Mouse (Mus musculus): ENCODE measurements around the gene Slc7a11.

The Slc7a11 gene

DNA sequence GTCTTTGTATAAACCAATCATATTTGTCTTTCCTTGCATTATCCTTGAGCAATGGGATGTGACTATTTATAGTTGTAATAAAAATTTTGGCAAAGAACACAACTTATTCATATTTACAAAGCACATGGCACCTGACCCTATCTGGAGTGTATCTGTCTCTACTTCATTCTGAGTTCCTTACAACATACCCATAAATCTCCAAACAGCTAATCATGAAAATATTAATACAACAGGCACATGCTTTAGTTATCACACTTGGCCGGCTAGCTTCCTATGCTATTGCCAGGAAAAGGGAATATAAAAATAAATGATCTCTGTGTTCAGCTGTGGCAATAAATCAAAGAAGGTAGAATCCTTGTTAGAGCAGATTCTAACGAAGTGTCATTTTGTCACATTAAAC, 257.5 kb downstream of the Slc7a11 start:
- DNase-seq (ENCODE audit: low spot score in 2 of 2) = no peak

DNA sequence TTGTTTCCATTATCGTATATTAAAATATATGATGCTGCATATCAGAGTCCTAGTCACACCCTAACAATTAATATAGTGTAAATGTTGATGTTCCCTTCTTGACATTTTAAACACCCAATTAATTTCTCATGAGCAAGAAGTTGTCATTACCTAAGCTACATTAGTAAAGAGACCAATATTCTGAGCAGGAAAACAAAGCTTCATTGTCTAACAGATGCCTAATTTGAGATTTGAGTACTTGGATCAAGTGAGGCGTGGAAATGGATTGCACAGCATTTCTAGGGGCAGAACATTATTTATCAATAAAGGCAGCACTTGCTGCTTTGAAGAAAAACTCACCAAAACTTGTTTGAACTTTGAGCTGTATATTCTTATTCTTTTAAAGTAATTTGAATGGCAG, 282.7 kb downstream of the Slc7a11 start:
- no peak for DNase-seq (ENCODE audit: low spot score in 2 of 2)

DNA sequence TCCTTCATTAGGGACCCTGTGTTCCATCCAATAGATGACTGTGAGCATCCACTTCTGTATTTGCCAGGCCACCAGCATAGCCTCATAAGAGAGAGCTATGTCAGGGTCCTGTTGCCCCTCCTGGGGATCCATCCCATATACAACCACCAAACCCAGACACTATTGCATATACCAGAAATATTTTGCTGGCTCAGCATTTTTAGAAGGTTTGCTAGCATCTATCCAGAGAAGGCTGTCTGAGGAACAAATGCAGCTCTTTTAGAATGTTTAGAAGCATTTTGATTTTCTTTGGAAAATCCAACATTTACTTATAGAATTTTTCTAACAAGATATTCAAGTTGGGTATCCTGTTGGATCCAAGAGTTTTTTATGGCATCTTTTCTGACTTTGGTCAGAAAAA, 299.3 kb downstream of the Slc7a11 start:
- no peak for DNase-seq (ENCODE audit: low spot score in 2 of 2)

DNA sequence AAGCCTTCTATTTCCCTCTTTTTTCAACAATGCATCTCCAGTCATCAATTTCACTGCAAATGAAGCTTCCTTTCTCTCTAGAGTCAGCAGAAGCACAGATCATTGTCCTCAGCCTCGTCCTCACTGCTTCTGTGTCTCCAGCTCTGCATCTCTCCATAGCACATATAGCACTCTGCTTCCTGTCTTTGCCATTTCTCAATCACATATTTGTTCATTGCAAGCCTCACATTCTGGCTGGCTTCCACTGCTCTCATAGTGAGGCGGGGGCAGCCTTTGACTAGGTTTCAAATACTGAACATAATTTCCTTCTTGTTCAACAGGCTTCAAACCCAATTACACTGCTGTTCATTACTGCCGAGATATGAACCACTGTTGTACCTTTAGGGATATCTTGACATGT, 305.1 kb downstream of the Slc7a11 start:
- DNase-seq (ENCODE audit: low spot score in 2 of 2) = no peak

DNA sequence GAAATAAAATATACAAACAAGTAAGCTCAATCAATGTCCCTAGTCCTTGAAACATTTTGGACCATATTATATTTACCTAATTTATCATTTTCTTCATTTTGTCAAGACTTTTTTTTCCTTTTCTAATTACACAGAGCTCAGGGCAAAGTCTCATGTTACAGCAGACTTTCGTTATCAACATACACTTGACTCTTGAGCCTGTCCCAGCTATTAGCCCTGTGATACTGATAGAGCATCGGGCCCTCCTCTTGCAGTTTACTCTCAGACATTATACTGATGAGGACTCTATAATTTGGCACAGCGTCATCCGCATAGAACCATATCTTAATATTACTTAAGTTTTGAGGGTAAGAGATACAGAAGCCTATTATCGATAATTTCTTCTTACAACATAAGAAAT, 311.2 kb downstream of the Slc7a11 start:
- no peak for DNase-seq (ENCODE audit: low spot score in 2 of 2)

DNA sequence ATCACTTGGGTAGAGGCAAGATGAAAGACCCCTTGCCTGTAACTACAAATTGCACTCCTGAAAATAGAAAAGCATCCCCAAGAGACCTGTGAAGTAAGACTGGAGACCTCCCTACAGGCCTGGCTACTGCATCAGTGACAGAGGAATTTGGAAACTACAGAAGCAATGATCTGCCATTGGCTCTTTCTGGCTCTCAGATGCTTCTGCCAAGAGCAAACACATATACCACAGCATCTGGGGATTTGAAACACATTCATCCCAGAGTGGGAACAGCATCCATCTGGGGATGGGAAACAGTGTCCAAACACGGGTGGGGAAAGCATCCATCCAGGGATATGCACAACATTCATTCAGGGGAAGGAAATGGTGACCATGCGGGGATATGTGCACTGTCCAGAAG, 313.1 kb downstream of the Slc7a11 start:
- no peak for DNase-seq (ENCODE audit: low spot score in 2 of 2)

DNA sequence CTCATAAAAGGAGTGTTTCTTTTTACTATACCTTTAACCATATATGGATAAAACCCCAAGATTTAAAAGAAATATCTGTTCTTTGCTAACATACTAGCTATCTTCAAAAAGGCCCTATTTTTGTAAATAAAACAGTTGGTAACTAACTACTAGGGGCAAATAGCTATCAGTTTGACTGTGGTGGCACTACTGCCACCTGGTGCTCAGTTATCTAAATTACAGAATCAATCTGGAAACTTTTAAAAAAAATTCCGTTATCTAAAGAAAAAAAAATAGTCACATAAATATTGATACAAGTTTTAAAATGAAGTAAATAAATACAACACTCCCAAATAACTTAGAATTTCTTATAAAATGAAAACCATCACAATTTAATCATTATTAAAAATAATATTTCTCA, 322.4 kb downstream of the Slc7a11 start:
- DNase-seq (ENCODE audit: low spot score in 2 of 2) = no peak

DNA sequence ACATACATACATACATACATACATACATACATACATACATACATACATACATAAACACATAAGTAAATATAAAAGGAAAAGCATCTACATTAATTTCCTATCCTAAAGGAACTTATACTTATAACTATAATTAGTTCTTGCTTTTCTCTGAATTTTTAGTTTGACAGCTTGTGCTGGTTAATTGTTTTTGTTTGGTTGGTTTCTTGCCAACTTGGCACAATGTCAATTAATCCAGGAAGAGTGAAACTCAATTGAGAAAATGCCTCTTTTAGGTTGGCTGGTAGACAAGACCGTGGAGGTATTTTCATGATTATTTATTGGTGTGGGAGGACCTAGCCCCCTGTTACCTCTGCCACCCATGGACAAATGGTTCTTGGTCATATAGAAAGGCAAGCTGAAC, 327.1 kb downstream of the Slc7a11 start:
- DNase-seq (ENCODE audit: low spot score in 2 of 2) = no peak

DNA sequence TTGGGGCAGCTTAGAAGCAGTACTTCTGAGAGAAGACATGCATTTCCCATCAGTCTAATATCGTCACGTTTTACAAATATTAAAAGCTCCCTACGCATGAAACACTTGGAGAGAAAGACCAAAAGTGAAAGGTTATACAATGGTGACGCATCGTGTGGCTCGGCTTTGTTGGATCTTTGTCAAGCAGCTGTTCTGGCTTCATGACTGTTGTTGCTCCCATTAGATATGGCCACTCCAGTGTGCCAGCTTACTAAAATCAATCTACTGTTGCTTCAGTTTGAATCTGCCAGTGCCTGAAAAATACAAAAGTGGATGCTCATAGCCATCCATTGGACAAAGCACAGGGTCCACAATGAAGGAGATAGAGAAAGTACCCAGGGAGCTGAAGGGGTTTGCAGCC, 337.9 kb downstream of the Slc7a11 start:
- DNase-seq (ENCODE audit: low spot score in 2 of 2) = no peak

DNA sequence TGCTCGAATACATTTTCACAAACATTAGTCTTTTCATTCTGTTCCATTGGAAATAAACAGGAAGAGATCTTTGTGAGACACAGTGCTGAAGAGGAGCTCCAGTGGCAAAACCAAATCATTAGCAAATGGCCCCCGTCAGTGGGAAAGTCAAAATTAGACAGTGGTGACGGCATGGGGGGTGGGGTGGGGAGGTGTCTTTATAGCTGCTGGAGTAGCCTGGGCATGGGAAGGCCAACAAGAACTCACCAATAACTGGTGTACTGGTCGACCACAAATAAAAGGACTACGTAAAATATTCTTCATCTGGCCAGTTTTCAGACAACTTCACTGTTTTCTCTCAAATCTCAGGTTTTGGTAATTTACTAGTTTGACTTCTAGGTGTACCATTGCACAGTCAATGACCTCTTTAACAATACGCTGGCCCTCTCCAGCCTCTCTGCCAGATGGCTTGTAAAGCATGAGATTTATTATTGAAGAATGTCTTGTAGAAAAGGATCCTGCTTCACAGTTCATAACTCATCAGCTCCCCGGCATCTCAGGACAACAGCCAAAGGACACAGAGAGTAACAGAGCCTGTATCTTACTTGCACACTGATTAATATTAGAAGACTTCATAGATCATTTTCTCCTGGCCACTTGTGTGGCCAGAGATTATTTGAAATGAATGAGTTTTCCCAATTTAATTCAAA, 348.9 kb downstream of the Slc7a11 start:
- DNase-seq (ENCODE audit: low spot score in 2 of 2) = no peak

DNA sequence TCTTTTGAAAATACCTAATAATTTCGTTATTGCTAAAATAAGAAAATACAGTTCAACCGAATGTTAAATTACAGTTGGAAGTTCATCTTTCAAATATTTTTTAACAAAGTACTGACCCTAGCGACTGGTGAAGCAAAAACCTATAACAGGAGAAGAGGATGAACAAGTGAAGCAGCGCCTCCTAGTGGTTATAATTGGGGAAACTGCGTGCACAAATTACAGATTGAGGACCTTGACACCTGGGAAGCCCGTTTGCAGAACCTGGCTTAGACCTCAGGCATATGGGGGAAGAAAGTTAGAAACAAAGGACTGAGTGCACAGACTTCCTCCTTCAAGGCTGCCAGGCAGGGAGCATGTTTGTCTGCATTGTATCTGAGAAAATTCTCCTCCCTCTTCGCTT, 366.4 kb downstream of the Slc7a11 start:
- DNase-seq (ENCODE audit: low spot score in 2 of 2) = peak; percentile 24 to 69

DNA sequence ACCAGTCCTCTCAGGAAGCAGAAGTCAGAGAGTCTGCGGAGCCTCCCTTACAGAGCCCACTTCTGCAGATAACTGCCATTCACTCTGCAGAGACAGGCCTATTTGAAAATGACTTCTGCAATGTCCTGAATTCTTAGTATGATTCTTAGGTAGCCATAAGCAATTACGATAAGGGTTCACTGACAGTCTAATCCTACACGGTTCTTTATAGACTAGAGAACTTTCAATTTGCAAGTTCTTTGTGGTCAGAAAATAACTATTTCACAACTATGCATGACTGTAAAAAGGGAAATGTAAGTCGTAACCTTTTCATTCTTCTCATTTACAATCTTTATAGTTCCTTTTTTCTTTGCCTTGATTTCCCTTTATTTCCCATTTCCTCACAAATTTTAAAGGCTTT, 380.0 kb downstream of the Slc7a11 start:
- no peak for DNase-seq (ENCODE audit: low spot score in 2 of 2)

DNA sequence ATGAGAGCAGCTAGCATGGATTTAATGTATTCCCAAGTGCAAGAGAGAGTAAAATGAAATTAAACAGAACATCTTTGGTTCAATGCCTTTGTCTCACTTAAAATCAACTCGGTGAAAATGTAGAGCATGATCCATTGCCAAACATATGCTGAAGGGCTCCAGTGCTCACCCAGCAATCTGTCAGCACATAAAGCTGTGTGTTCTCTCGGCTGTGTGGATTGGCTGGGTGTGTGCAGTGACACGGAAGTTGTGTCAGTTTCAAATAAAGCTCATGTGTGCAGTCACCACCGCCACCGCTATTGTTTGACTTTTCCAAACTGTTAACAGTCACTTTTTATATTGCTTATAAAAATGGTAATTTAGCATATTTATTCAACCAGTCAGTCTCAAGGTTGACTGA, 398.7 kb downstream of the Slc7a11 start:
- no peak for DNase-seq (ENCODE audit: low spot score in 2 of 2)

DNA sequence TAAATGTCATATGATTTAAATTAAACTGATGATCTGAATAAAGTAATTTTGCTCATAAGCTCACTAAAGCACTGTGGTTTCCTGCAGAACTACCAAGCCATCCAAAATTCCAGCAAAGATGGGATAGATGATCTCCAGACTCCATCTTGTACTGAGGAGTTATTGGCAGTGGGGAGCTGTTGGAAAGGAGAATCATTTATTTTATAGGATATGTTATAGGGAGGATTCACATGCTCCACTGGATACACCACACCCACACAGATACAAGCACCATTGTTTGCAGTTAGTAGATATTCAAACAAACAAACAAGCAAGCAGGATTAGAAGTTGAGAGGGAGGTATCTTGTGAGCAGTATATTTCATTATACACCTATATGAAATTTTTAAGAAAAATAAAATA, 399.3 kb downstream of the Slc7a11 start:
- no peak for DNase-seq (ENCODE audit: low spot score in 2 of 2)

DNA sequence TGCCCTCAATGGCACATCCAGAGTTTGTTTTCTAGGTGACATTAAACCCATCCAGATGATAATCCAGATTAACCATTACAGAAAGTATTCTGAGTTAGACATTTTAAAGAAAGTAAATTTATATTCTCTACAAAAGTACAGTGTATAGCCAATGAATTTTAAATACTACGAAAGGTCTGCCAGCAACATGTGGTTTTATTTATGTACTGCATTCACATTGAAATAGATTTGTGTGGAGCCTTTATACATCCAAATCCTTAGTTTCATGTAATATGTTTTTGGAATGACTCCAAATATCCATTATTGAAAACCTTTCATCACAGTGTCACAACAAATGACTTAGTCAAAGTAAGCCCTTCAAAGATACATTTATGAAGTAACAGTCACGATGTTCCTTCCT, 402.3 kb downstream of the Slc7a11 start:
- DNase-seq (ENCODE audit: low spot score in 2 of 2) = no peak

DNA sequence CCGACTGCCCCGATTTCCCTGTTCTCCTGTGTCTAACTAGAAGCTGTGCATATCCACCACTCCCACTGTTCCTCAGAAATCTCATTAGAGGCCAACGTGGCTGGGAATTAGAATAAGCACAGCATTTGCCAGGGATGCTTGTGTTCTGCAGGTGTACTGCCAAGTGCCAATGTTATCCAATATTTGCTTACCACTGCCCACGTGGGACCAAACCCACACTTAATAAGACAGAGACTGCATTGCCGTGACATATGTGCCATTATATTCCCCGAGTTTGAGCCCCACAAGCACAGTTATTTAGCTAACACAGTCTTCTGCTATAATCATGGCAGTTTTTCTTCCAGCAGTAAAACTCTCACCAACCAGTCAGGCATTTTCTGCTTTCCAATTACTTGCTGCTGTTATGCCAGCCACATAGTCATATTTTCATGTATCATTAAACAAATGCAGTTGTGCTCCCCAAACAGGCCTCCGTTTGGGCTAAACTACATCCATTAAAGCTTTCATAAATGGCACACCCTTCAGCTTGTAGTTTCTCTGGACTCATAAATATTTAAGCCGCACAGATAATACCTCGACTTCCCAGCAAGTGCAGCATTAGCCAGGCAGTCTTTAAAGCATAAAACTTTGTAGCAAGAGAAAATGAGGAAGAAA, 407.4 kb downstream of the Slc7a11 start:
- no peak for DNase-seq (ENCODE audit: low spot score in 2 of 2)

DNA sequence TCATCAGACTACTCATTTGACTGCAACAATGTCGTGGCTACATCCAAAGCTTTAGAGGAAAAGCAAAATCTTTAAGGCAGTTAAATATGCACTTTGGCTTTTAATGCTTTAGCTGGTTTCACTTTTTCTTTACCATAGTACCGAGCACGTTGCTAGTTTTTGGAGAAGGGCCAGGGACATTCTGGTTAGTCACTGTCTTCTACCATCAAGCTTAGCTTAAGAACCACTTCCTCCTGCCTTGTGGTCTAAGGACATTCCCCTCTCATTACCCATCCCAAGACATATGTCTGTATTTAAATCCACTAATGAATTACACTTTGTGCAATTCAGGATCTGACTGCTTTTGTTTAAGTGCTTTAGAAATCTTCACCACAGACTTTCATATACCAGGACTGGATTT, 410.1 kb downstream of the Slc7a11 start:
- no peak for DNase-seq (ENCODE audit: low spot score in 2 of 2)

DNA sequence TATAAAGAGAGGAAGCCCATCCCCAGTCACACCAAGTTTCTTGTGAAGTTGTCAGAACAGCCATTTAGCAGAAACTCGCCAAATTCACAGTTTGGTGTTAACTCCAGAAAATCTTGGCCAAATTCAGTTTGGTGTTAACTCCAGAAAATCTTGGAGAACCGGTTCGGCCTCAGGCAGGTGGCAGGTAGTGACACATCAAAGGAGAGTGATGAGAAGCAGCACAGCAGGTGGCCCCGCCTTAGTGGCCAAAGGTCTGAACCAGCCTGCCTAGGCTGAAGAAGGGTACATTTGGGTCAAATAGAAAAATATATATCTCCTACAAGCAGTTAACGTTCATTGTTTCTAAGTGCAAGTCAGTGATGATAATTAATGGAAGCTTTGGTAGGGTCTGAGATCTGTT, 417.4 kb downstream of the Slc7a11 start:
- no peak for DNase-seq (ENCODE audit: low spot score in 2 of 2)

DNA sequence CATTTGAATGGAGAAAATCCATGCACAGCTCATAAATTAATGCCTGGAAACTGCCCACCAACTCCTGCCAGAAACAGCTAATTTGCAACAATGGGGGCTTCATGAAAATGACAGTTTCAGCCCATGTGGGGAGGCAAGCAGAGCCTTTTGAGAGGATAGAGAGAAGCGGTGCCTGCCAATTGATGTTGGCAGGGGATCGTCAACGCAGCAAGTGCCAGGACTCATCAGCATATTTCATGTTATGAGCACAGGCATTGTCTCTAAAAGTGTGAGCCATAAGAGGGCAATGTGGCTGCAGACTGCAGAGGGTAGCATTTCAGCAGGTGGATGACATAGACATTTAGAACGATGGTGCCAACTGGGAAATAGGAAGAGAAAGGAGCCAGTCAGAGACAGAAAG, 429.0 kb downstream of the Slc7a11 start:
- peak in 1 of 2 experiments; percentile 79 for DNase-seq (ENCODE audit: low spot score in 2 of 2)

DNA sequence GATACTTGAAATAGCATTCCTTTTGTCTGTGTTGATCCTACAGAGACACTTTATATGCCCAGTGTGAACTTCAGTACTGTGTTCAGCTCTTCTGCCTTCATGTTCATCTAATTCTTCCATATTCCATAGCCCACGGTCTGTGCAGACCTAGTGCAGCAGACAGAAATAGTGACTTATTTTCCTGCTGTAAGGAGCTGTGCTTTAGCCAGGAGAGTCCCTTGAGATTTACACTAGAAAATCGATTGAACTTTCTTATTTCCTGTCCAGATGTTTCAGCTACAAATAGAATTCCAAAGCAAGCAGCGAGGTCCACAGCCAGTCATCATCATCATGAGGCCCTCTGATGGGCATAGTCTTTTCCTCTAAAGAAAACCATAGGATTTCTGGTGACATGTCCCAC, 431.4 kb downstream of the Slc7a11 start:
- no peak for DNase-seq (ENCODE audit: low spot score in 2 of 2)

DNA sequence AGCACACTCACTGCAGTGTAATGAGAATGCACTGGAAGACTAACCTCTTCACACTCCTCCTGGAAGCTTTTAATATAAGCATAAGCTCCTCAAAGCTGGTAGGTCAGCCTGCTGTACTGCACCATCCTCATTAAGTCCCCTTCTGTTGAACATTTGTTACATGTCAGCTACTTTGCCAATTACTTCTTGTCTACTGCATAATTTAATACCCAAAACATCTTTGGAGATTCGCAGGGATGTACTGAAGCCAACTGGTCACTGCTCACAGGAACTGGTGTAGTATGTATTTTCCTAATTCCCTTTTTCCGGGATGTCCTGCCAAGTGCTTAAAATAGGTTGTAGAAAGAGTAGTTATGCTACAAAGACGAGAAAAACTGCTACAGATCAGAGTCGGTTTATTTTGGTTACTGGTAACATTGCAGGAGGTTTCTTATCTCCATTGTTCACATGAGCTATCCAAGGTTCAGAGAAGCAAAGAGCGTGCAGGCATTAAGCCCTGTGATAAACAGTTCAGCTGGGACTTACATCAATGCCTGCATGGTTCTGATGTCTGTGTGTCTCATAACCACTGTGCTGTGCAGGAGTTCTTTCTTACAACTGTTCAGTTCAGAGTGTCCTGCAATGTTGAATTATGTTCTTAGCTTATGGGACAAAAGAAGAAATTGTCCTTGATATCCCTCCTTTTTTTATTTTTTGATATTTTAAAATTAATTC, 439.3 kb downstream of the Slc7a11 start:
- no peak for DNase-seq (ENCODE audit: low spot score in 2 of 2)

DNA sequence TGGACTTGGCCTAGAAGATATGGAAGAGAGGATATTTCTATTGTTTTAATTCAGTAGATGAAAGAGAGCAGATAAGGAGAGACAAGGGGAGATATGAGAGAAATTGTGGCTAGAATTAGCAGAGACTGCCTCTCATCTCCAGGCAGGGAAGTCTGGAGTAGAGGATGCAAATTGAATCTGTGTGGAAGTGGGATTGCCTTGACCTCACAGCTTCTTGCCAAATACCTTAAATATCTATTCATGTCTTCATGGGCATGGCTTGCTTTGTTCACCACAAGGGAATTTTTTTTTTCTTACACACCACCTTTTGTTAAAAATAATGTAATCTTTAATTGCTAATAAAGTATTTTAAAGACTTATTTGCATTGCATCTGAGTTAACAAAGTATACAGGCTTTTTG, 441.3 kb downstream of the Slc7a11 start:
- DNase-seq (ENCODE audit: low spot score in 2 of 2) = no peak

DNA sequence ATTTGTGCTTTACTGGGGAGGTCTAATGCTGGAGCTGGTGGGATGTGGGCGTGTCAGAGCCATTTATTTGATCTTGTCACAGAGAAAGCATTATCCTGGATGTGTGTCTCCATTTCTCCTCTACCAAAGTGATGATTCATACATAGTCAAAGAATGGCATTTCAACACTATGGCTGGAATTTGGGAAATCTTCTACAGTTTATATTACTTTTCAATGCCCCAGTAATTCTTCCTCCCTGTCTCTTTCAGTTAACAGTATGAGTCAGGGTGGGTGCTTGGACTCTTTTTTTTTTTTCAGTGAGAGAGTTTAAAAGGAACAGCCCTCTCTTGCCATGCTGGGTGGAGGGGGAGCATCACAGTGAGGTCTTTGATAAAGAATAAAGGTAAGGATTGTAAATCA, 441.8 kb downstream of the Slc7a11 start:
- DNase-seq (ENCODE audit: low spot score in 2 of 2) = no peak
